Mouse (Mus musculus) adrenal gland, adult 18-20 months (tissue): ENCODE results near the gene Btbd8. TPM values are rescaled to one million over a fixed set of nuclear protein-coding genes. Genes with fewer than 3 reads are reported as not detected.

Experiments
- DNase-seq, 2 experiments: peaks; one replicate each; pipeline ENCODE4 v3.0.0; 2021 to 2022; ENCODE audit warnings: low spot score in 2 of 2
- total RNA-seq, 2 experiments: library from RNA; stranded (reverse); gene quantifications; 1 replicate in 1 of 2; 2 replicates in 1 of 2; pipeline ENCODE4 v1.2.3; 2021

The Btbd8 gene
- total RNA-seq, 2 experiments from 2014 or later = 4.9 to 5.6 TPM

GRCm38 (mm10) chr5:107513583-107513982 is 75.8 kb downstream of the Btbd8 start:
- DNase-seq = peak; percentile 42 to 58

- no peak for DNase-seq
Observed at GRCm38 (mm10) chr5:107515453-107515852, 77.7 kb downstream of the Btbd8 start.

- DNase-seq = no peak
Observed at GRCm38 (mm10) chr5:107516087-107516486, 78.3 kb downstream of the Btbd8 start.

- no peak for DNase-seq
Observed at GRCm38 (mm10) chr5:107518602-107519001, 80.8 kb downstream of the Btbd8 start.

- DNase-seq = no peak
Observed at GRCm38 (mm10) chr5:107521386-107521785, 83.6 kb downstream of the Btbd8 start.

GRCm38 (mm10) chr5:107521897-107522296 is 84.1 kb downstream of the Btbd8 start:
- DNase-seq = no peak

GRCm38 (mm10) chr5:107524281-107524680 is 86.5 kb downstream of the Btbd8 start:
- DNase-seq = no peak

- DNase-seq = no peak
Observed at GRCm38 (mm10) chr5:107528856-107529255, 91.1 kb downstream of the Btbd8 start.

- DNase-seq = no peak
Observed at GRCm38 (mm10) chr5:107533590-107533989, 95.8 kb downstream of the Btbd8 start.

- DNase-seq = no peak
Observed at GRCm38 (mm10) chr5:107534581-107534980, 96.8 kb downstream of the Btbd8 start, which contains the start of gene 1700028K03Rik. Gene 1700028K03Rik, plus strand, starts transcription at chr5:107534709.

- no peak for DNase-seq
Observed at GRCm38 (mm10) chr5:107541696-107542095, 103.9 kb downstream of the Btbd8 start.

- DNase-seq = no peak
Observed at GRCm38 (mm10) chr5:107545927-107546326, 108.1 kb downstream of the Btbd8 start.

GRCm38 (mm10) chr5:107547955-107548354 is 110.2 kb downstream of the Btbd8 start:
- DNase-seq = no peak

GRCm38 (mm10) chr5:107548444-107548843 is 110.6 kb downstream of the Btbd8 start:
- DNase-seq = no peak

- no peak for DNase-seq
Observed at GRCm38 (mm10) chr5:107554336-107554735, 116.5 kb downstream of the Btbd8 start.

GRCm38 (mm10) chr5:107556969-107557368 is 119.2 kb downstream of the Btbd8 start:
- DNase-seq = no peak

Other genes with a start within 250 kb of the Btbd8 start
- gene Tgfbr3, start 148.4 kb upstream of the Btbd8 start, total RNA-seq = 100 to 1,000 TPM in 1 of 2 experiments, 10 to 100 TPM in 1; 91.0 to 172 TPM
- 1 to 10 TPM; 2.1 to 2.5 TPM for gene Brdt, start 106.8 kb upstream of the Btbd8 start, total RNA-seq
- gene Ephx4, start 35.3 kb upstream of the Btbd8 start, total RNA-seq = 1 to 10 TPM; 1.0 to 1.2 TPM
- gene Lpcat2b, start 6.4 kb upstream of the Btbd8 start, total RNA-seq = not detected
- not detected for gene Gm42669, start 69.6 kb downstream of the Btbd8 start, total RNA-seq
- not detected for gene 1700028K03Rik, start 96.7 kb downstream of the Btbd8 start, total RNA-seq
- 10 to 100 TPM; 12.1 to 14.1 TPM for gene Rpap2, start 159.4 kb downstream of the Btbd8 start, total RNA-seq
- 1 to 10 TPM; 5.2 to 6.7 TPM for gene Glmn, start 159.9 kb downstream of the Btbd8 start, total RNA-seq